Mouse (Mus musculus): ENCODE measurements around the gene Nup62. TPM values are rescaled to one million over a fixed set of nuclear protein-coding genes. Genes with fewer than 3 reads are reported as not detected.

The Nup62 gene
- total and polyA plus RNA-seq, 3 experiments, result 94.9 to 157 (median 96.5) TPM

DNA sequence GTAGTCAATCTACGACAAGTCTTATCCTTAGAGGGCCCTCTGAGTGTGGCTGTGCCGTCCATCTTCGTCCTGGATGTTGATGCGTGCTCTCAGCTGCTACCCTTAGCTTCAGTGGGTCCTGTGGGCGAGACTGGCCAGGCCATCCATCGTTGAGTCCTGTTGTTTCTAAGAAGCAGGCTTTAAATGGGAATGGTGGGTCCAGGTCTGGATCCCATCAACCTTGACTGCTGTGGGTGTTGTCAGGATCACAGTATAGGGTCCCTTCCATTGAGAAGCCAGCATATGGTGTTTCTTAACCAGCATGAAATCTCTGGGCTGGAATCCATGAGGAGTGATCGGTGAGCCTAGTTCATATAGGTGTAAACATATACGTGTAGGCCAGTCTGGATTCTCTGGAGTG is 35.8 kb upstream of the Nup62 start:
- peaks cover 32% of the 10 kb centered on the region for H3K36me3 ChIP-seq (replicated peaks)
- ATAC-seq (ENCODE audit: extremely low read depth, insufficient number of reproducible peaks, low FRiP score, poor library complexity, severe bottlenecking), result no peak
- TF ChIP-seq POLR2AphosphoS5 (IDR thresholded peaks at IDR 0.05; ENCODE audit: insufficient replicate concordance, low read depth, low read length) (no peak), CTCF (IDR thresholded peaks at IDR 0.05; ENCODE audit: low read depth, low read length) (no peak), TAL1 (conservative IDR thresholded peaks at IDR 0.05; ENCODE audit: low read depth, low read length) (no peak), GATA2 (IDR thresholded peaks at IDR 0.05; ENCODE audit: borderline replicate concordance, low read depth, low read length) (no peak), GATA1 (IDR thresholded peaks at IDR 0.05; ENCODE audit: borderline replicate concordance, low read length) (no peak)

GRCm38 (mm10) chr7:44789531-44789930 is 26.4 kb upstream of the Nup62 start:
- Histone ChIP-seq H3K36me3 (replicated peaks) (no peaks in the 10 kb centered on the region), H3K4me3 (ENCODE audit: low read depth, low read length) (no peak overlapping the region), H3K4me1 (ENCODE audit: insufficient read depth, low read depth, low read length) (no peaks in the 10 kb centered on the region), H3K27me3 (ENCODE audit: insufficient read depth, low read length) (peaks cover 31% of the 10 kb centered on the region), H3K9me3 (replicated peaks) (peaks cover 10% of the 10 kb centered on the region)
- ATAC-seq (ENCODE audit: extremely low read depth, insufficient number of reproducible peaks, low FRiP score, poor library complexity, severe bottlenecking) (no peak), DNase-seq (ENCODE audit: low spot score) (no peak)
- no peak for TF ChIP-seq TAL1 (conservative IDR thresholded peaks at IDR 0.05; ENCODE audit: low read depth, low read length)
- TF ChIP-seq CTCF (IDR thresholded peaks at IDR 0.05; ENCODE audit: low read depth, low read length), result no peak
- no peak for TF ChIP-seq GATA1 (IDR thresholded peaks at IDR 0.05; ENCODE audit: borderline replicate concordance, low read length)
- TF ChIP-seq GATA2 (IDR thresholded peaks at IDR 0.05; ENCODE audit: borderline replicate concordance, low read depth, low read length), result no peak
- TF ChIP-seq POLR2AphosphoS5 (IDR thresholded peaks at IDR 0.05; ENCODE audit: insufficient replicate concordance, low read depth, low read length), result no peak

More for the DNA sequence above, 35.8 kb upstream of the Nup62 start:
- DNase-seq (ENCODE audit: low spot score), result no peak
- no peaks in the 10 kb centered on the region for H3K9me3 ChIP-seq (replicated peaks)
- H3K4me1 ChIP-seq (ENCODE audit: insufficient read depth, low read depth, low read length), result no peaks in the 10 kb centered on the region
- peaks cover 4% of the 10 kb centered on the region for H3K27me3 ChIP-seq (ENCODE audit: insufficient read depth, low read length)
- H3K4me3 ChIP-seq (ENCODE audit: low read depth, low read length), result no peak overlapping the region

GRCm38 (mm10) chr7:44790066-44790465 is 25.8 kb upstream of the Nup62 start:
- Histone ChIP-seq H3K4me1 (ENCODE audit: insufficient read depth, low read depth, low read length) (no peaks in the 10 kb centered on the region), H3K36me3 (replicated peaks) (no peaks in the 10 kb centered on the region), H3K4me3 (ENCODE audit: low read depth, low read length) (no peak overlapping the region), H3K9me3 (replicated peaks) (peaks cover 14% of the 10 kb centered on the region), H3K27me3 (ENCODE audit: insufficient read depth, low read length) (peaks cover 30% of the 10 kb centered on the region)
- TF ChIP-seq CTCF (IDR thresholded peaks at IDR 0.05; ENCODE audit: low read depth, low read length) (no peak), GATA1 (IDR thresholded peaks at IDR 0.05; ENCODE audit: borderline replicate concordance, low read length) (no peak)
- ATAC-seq (ENCODE audit: extremely low read depth, insufficient number of reproducible peaks, low FRiP score, poor library complexity, severe bottlenecking) (no peak), DNase-seq (ENCODE audit: low spot score) (no peak)

- TF ChIP-seq CTCF (IDR thresholded peaks at IDR 0.05; ENCODE audit: low read depth, low read length) (no peak), GATA2 (IDR thresholded peaks at IDR 0.05; ENCODE audit: borderline replicate concordance, low read depth, low read length) (no peak), POLR2AphosphoS5 (IDR thresholded peaks at IDR 0.05; ENCODE audit: insufficient replicate concordance, low read depth, low read length) (no peak), TAL1 (conservative IDR thresholded peaks at IDR 0.05; ENCODE audit: low read depth, low read length) (no peak), GATA1 (IDR thresholded peaks at IDR 0.05; ENCODE audit: borderline replicate concordance, low read length) (no peak)
- Histone ChIP-seq H3K4me1 (ENCODE audit: insufficient read depth, low read depth, low read length) (no peaks in the 10 kb centered on the region), H3K36me3 (replicated peaks) (no peaks in the 10 kb centered on the region), H3K4me3 (ENCODE audit: low read depth, low read length) (no peak overlapping the region), H3K9me3 (replicated peaks) (peaks cover 14% of the 10 kb centered on the region), H3K27me3 (ENCODE audit: insufficient read depth, low read length) (peaks cover 20% of the 10 kb centered on the region)
- DNase-seq (ENCODE audit: low spot score) (no peak), ATAC-seq (ENCODE audit: extremely low read depth, insufficient number of reproducible peaks, low FRiP score, poor library complexity, severe bottlenecking) (no peak)
These were observed 23.1 kb upstream of the Nup62 start for GRCm38 (mm10) chr7:44792781-44793180.

GRCm38 (mm10) chr7:44808927-44809326 is 7.0 kb upstream of the Nup62 start:
- ATAC-seq (ENCODE audit: extremely low read depth, insufficient number of reproducible peaks, low FRiP score, poor library complexity, severe bottlenecking) (no peak), DNase-seq (ENCODE audit: low spot score) (no peak)
- Histone ChIP-seq H3K4me3 (ENCODE audit: low read depth, low read length) (no peak overlapping the region), H3K27me3 (ENCODE audit: insufficient read depth, low read length) (peaks cover 27% of the 10 kb centered on the region), H3K4me1 (ENCODE audit: insufficient read depth, low read depth, low read length) (peaks cover 9% of the 10 kb centered on the region; the same call in 1 of the 2 replicates), H3K36me3 (replicated peaks) (peaks cover 41% of the 10 kb centered on the region), H3K9me3 (replicated peaks) (no peaks in the 10 kb centered on the region)
- no peak for TF ChIP-seq POLR2AphosphoS5 (IDR thresholded peaks at IDR 0.05; ENCODE audit: insufficient replicate concordance, low read depth, low read length)
- no peak for TF ChIP-seq GATA1 (IDR thresholded peaks at IDR 0.05; ENCODE audit: borderline replicate concordance, low read length)
- TF ChIP-seq TAL1 (conservative IDR thresholded peaks at IDR 0.05; ENCODE audit: low read depth, low read length), result no peak
- TF ChIP-seq CTCF (IDR thresholded peaks at IDR 0.05; ENCODE audit: low read depth, low read length), result no peak
- no peak for TF ChIP-seq GATA2 (IDR thresholded peaks at IDR 0.05; ENCODE audit: borderline replicate concordance, low read depth, low read length)

- DNase-seq (ENCODE audit: low spot score) (no peak), ATAC-seq (ENCODE audit: extremely low read depth, insufficient number of reproducible peaks, low FRiP score, poor library complexity, severe bottlenecking) (no peak)
- no peak for TF ChIP-seq GATA2 (IDR thresholded peaks at IDR 0.05; ENCODE audit: borderline replicate concordance, low read depth, low read length)
- no peak for TF ChIP-seq TAL1 (conservative IDR thresholded peaks at IDR 0.05; ENCODE audit: low read depth, low read length)
- TF ChIP-seq CTCF (IDR thresholded peaks at IDR 0.05; ENCODE audit: low read depth, low read length), result no peak
- TF ChIP-seq GATA1 (IDR thresholded peaks at IDR 0.05; ENCODE audit: borderline replicate concordance, low read length), result no peak
- TF ChIP-seq POLR2AphosphoS5 (IDR thresholded peaks at IDR 0.05; ENCODE audit: insufficient replicate concordance, low read depth, low read length), result no peak
- Histone ChIP-seq H3K9me3 (replicated peaks) (no peaks in the 10 kb centered on the region), H3K4me3 (ENCODE audit: low read depth, low read length) (no peak overlapping the region), H3K36me3 (replicated peaks) (peaks cover 47% of the 10 kb centered on the region), H3K4me1 (ENCODE audit: insufficient read depth, low read depth, low read length) (peaks cover 14% of the 10 kb centered on the region), H3K27me3 (ENCODE audit: insufficient read depth, low read length) (peaks cover 23% of the 10 kb centered on the region)
These were observed 6.4 kb upstream of the Nup62 start for GRCm38 (mm10) chr7:44809466-44809865.
